Mouse (Mus musculus) E14TG2a.4 (cell line): ENCODE data around the gene Ccdc88c.

Experiments
- H3K27me3 ChIP-seq: 2 replicates; pipeline ENCODE4 v1.6.1; 2014; ENCODE audit warnings: low read length, control low read depth; ENCODE audit not compliant: insufficient read depth
- H3K36me3 ChIP-seq: 2 replicates; pipeline ENCODE4 v1.6.1; 2014; ENCODE audit warnings: low read length, control low read depth; ENCODE audit not compliant: insufficient read depth
- H3K4me1 ChIP-seq: replicated peaks from 2 replicates; pipeline ENCODE4 v1.6.1; 2014; ENCODE audit warnings: low read depth, low read length, control low read depth
- H3K4me3 ChIP-seq: replicated peaks from 2 replicates; pipeline ENCODE4 v1.5.1; 2014; ENCODE audit warnings: mild to moderate bottlenecking, low read length
- H3K9me3 ChIP-seq: 2 replicates; pipeline ENCODE4 v1.6.1; 2014; ENCODE audit warnings: low read length, control low read depth
- CTCF ChIP-seq: conservative IDR thresholded peaks from 2 replicates; pipeline ENCODE4 v1.5.1; 2014; ENCODE audit warnings: low read length
- NANOG ChIP-seq: IDR thresholded peaks from 2 replicates; pipeline ENCODE4 v1.6.1; 2014; ENCODE audit warnings: borderline replicate concordance, low read length, mixed read lengths
- POU5F1 ChIP-seq: IDR thresholded peaks from 2 replicates; pipeline ENCODE4 v1.6.1; 2014; ENCODE audit warnings: low read length, borderline replicate concordance

The Ccdc88c gene

DNA sequence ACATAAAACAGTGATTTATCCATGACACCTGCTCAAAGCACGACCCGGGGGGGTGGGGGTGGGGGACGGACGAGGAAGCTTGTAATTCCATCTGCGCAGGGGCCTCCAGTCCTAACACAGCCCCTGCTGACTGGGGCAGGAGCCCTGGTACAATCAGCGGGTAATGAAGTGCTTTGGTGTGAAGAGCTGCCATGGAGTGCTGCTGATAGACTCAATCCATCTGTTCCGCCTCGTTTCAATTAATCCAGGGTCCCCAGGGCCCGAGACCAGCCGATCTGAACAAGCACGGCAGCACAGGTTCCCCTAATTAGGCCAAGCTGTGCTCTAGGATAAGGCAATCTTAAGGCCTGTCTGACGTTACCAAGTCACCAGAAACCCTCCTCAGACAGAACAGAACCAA lies 38.6 kb downstream of the Ccdc88c start:
- no peak overlapping the region for H3K4me3 ChIP-seq
- peaks cover 76% of the 10 kb centered on the region for H3K4me1 ChIP-seq
- peaks cover 25% of the 10 kb centered on the region for H3K27me3 ChIP-seq
- TF ChIP-seq CTCF (no peak), NANOG (no peak), POU5F1 (no peak)
- H3K36me3 ChIP-seq = peaks cover 32% of the 10 kb centered on the region
- H3K9me3 ChIP-seq = peaks cover 10% of the 10 kb centered on the region

DNA sequence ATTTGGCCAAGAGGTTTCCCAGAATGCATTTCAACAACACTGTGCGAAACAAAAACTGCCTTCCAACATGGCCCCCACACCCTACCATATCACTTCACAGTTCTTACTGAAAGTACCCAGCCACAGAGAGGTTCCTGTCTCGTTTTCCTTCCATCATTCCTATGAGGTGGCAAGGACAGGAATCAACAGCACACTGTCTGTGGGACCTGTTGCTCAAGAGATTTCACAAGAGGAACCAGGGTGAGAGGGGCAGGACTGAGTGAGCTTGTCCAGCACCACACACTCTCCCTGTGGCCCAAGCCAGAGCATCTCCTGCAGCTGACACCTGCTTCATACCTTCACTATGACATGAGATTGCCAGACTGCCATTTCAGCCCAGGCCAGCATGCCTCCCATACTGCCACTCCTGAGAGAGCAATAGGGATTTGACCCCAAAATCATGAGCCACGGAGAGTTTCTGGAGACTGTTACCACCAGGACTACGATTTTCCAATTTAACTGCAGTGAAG lies 39.0 kb downstream of the Ccdc88c start:
- Histone ChIP-seq H3K4me3 (no peak overlapping the region), H3K27me3 (peaks cover 23% of the 10 kb centered on the region), H3K4me1 (peaks cover 76% of the 10 kb centered on the region), H3K9me3 (peaks cover 10% of the 10 kb centered on the region), H3K36me3 (peaks cover 30% of the 10 kb centered on the region)
- no peak for TF ChIP-seq POU5F1
- TF ChIP-seq CTCF = no peak
- TF ChIP-seq NANOG = no peak

DNA sequence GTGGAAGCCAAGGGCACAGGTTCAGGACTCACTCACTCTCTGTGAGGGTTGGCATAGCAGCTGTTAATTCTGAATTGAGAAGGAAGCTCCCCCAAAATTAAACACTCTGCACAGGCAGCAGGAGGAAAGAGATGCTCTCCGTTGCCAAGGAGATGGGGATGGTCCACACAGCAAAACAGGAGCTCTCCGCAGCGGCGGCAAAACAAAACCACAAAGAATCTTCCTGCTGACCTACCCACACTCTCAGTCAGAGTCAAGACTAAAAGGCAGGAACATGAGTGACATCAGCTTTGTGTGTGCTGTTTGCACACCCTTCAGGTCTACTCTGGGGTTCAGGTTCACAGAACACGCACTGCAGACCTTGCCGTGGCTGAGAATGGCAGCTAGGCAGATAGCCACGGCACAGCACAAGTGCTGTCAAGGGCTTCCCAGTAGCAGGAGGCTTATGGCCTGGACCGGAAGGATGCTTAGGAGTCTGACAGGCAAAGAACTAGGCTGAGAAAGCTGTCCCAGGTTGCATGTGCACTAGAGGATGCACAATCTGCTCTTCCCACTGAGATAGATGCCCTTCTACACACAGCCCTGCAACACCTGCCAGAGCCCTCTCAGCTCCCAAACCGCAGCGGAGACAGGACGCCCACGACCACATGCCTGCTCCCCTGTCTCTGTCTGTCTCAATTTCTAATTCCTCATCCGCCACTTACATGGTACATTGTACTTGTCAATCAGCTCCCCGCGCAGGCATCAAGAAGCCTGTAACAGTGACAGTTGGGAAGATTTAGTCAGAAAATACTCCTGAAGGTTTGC lies 40.3 kb downstream of the Ccdc88c start:
- Histone ChIP-seq H3K9me3 (peaks cover 10% of the 10 kb centered on the region), H3K36me3 (peaks cover 29% of the 10 kb centered on the region), H3K4me1 (peaks cover 74% of the 10 kb centered on the region), H3K4me3 (no peak overlapping the region), H3K27me3 (peaks cover 16% of the 10 kb centered on the region)
- TF ChIP-seq CTCF (no peak), POU5F1 (no peak), NANOG (no peak)

DNA sequence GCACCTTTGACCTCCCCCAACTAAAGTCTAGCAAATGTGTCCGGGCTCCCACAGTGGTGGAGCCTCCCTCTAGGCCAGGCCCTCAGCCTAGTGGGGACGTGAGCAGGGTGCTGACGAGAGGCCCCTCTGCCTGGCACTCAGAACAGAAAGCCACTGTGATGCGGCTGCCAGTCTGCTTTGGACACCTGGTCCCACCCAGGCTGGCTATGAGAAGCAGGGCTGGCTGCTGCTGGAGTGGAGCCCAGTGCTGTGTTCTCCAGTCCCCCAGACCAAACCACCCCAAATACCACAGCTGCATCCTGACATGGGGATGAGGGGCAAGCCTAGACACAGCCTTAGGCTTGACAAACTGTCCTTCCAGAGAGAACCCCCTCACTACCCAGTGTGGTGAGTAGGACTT lies 42.4 kb downstream of the Ccdc88c start:
- H3K9me3 ChIP-seq = peaks cover 10% of the 10 kb centered on the region
- 0 out of 2 replicates have a peak, but pooled peaks cover 3% of the 10 kb centered on the region for H3K27me3 ChIP-seq
- H3K36me3 ChIP-seq = peaks cover 34% of the 10 kb centered on the region
- H3K4me3 ChIP-seq = no peak overlapping the region
- peaks cover 74% of the 10 kb centered on the region for H3K4me1 ChIP-seq
- TF ChIP-seq NANOG (no peak), CTCF (no peak), POU5F1 (no peak)

DNA sequence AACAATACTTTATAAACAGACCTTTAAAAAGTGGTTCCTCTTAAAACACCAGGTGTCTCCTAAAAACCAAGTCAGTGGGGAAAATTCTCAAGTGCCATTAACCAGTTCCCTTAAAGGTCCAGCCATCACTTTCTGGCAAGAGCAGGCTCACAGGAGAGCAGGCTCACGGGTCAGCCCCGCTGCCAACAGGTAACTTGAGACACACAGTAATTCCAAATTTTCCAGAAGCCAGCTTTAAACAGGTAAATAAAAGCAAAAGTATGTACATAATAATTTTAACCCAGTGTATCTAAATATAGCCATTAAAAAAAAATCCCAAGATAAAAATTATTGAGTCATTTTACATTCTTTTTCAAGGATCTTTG lies 43.1 kb downstream of the Ccdc88c start:
- peaks cover 73% of the 10 kb centered on the region for H3K4me1 ChIP-seq
- 0 out of 2 replicates have a peak, but pooled peaks cover 3% of the 10 kb centered on the region for H3K27me3 ChIP-seq
- peaks cover 10% of the 10 kb centered on the region for H3K9me3 ChIP-seq
- TF ChIP-seq CTCF (no peak), NANOG (no peak), POU5F1 (no peak)
- H3K36me3 ChIP-seq = peaks cover 35% of the 10 kb centered on the region
- H3K4me3 ChIP-seq = no peak overlapping the region

DNA sequence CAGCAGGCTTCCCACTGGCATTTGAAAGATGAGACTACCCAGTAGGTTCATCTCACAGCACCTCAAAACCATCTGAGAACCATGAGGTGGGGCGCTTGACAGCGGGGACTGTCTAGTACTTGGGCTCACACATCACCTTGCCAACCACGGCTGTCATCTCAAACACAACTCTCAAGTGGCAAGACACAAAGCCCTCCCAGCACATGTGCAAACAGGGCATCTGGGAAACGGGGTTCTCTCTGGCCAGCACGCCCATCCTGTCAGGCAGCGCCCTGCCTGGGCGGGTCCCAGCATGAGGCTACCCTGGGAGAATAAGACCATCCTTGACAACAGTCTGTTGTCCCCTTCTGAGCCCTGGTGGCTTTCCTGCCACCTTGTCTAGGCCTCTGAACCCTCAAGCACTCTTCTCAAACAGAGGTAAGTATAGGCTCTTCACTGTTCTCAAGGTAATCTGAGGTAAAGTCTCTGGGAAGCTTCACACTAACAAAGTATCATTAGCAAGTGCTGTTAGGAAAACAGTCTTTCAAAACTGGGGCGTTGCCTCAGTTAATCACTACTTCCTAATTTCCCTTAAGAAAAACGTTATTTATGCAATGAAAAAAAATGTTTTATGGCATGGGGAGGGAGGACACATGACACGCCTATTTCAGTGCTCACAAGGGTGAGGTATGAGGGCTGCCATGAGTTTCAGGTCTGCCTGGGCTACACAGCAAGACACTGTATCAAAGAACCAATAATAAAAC lies 43.6 kb downstream of the Ccdc88c start:
- Histone ChIP-seq H3K4me3 (no peak overlapping the region), H3K27me3 (0 out of 2 replicates have a peak, but pooled peaks cover 3% of the 10 kb centered on the region), H3K36me3 (peaks cover 40% of the 10 kb centered on the region), H3K9me3 (peaks cover 10% of the 10 kb centered on the region), H3K4me1 (peaks cover 70% of the 10 kb centered on the region)
- no peak for TF ChIP-seq CTCF
- TF ChIP-seq NANOG = no peak
- no peak for TF ChIP-seq POU5F1

DNA sequence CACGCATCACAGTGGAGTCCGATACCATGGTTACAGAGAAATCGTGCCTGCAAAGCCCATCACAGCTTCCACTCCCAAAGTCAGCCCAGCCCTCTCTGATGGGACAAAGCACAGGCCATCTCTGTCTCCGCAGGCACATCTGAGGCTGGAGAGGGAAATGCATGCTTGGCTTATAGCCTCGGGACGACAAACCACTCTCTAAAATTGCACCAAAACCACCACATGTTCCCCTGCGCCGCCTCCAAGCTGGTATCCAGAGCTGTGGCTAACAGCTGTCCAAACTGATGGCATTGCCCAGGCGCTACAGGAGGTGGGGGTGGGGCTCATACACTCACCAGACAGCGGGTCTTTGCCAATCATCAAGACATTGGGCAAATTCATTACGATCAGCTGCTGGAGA lies 45.3 kb downstream of the Ccdc88c start:
- H3K4me1 ChIP-seq = peaks cover 54% of the 10 kb centered on the region
- no peak overlapping the region for H3K4me3 ChIP-seq
- H3K27me3 ChIP-seq = no peaks in the 10 kb centered on the region
- H3K36me3 ChIP-seq = peaks cover 50% of the 10 kb centered on the region
- peaks cover 10% of the 10 kb centered on the region for H3K9me3 ChIP-seq
- TF ChIP-seq NANOG = no peak
- no peak for TF ChIP-seq CTCF
- no peak for TF ChIP-seq POU5F1

DNA sequence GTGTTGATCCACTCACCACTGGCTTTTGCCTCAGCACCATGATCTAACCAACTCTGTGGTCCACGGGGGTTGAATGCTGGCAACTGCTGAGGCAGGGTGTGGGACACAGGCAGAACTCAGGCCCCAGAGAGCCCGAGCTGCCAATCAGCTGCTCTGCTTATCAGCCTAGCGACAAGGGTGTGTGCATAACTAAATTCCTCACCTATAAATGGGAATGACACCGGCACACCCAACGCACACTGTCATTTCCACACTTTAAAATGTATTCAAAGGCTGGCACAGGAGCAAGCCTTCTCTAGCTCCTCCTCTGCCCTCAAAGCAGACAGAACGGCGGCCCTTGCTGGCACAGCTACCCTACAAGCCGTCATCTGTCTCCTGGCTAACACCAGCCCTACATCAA lies 46.6 kb downstream of the Ccdc88c start:
- Histone ChIP-seq H3K27me3 (no peaks in the 10 kb centered on the region), H3K4me1 (peaks cover 54% of the 10 kb centered on the region), H3K4me3 (no peak overlapping the region), H3K36me3 (peaks cover 59% of the 10 kb centered on the region), H3K9me3 (peaks cover 5% of the 10 kb centered on the region)
- TF ChIP-seq CTCF (no peak), POU5F1 (no peak), NANOG (no peak)
